Mouse (Mus musculus): ENCODE measurements around the gene Srd5a1. TPM values are rescaled to one million over a fixed set of nuclear protein-coding genes. Genes with fewer than 3 reads are reported as not detected.
A peak's percentile ranks its signal among the peaks of the same experiment; 100 is the strongest.

Srd5a1 gene
- total and polyA plus RNA-seq, 3 experiments, result 7.7 to 10.5 TPM; not detected in 1

- Histone ChIP-seq H3K27ac (ENCODE audit: control insufficient read depth, low read depth, low read length) (no peak overlapping the region), H3K79me2 (ENCODE audit: control insufficient read depth, insufficient read depth, low read length, poor library complexity) (peaks cover 2% of the 10 kb centered on the region; the same call in 1 of the 2 replicates), H3K9ac (ENCODE audit: control insufficient read depth, low read depth, low read length, poor library complexity, severe bottlenecking) (no peak overlapping the region), H3K9me3 (replicated peaks; ENCODE audit: insufficient read depth, low read length) (no peaks in the 10 kb centered on the region), H3K4me3 (ENCODE audit: control insufficient read depth in 1 of 2, insufficient read depth in 1 of 2, low read depth in 2 of 2, low read length in 2 of 2) (no peak overlapping the region), H3K4me1 (ENCODE audit: control insufficient read depth in 1 of 2, insufficient read depth in 2 of 2, low read length in 2 of 2) (peaks cover 0 to 4% of the 10 kb centered on the region in 2 experiments; a peak in 1 of 4 replicates), H3K27me3 (ENCODE audit: control insufficient read depth in 1 of 2, insufficient read depth in 2 of 2, low read length in 2 of 2) (no peaks in the 10 kb centered on the region), H3K36me3 (ENCODE audit: control insufficient read depth in 1 of 2, insufficient read depth in 2 of 2, low read length in 2 of 2) (peaks cover 2% of the 10 kb centered on the region in 2 experiments)
- TF ChIP-seq CTCF (IDR thresholded peaks at IDR 0.05 in 2 of 3, conservative IDR thresholded peaks at IDR 0.05 in 1 of 3; ENCODE audit: control insufficient read depth in 1 of 3, insufficient read depth in 1 of 3, low read depth in 2 of 3, low read length in 3 of 3, poor library complexity in 1 of 3, severe bottlenecking in 1 of 3) (no peak), POLR2A (IDR thresholded peaks at IDR 0.05; ENCODE audit: control insufficient read depth in 1 of 2, insufficient read depth in 1 of 2, low read depth in 1 of 2, low read length in 2 of 2, poor library complexity in 1 of 2) (0 out of 4 replicates have a peak, but pooled peaks of 1 of the 2 experiments have one; percentile 31), ZMIZ1 (IDR thresholded peaks at IDR 0.05; ENCODE audit: low read depth, low read length) (no peak)
- DNase-seq (ENCODE audit: low read depth, low spot score), result no peak
Measured at GRCm38 (mm10) chr13:69639251-69639650, 28.0 kb upstream of the Srd5a1 start.

GRCm38 (mm10) chr13:69638108-69638626 lies 26.9 kb upstream of the Srd5a1 start:
- peaks cover 4 to 13% of the 10 kb centered on the region in 2 experiments for H3K36me3 ChIP-seq (ENCODE audit: control insufficient read depth in 1 of 2, insufficient read depth in 2 of 2, low read length in 2 of 2)
- TF ChIP-seq ZMIZ1 (IDR thresholded peaks at IDR 0.05; ENCODE audit: low read depth, low read length) (no peak), EP300 (IDR thresholded peaks at IDR 0.05; ENCODE audit: low read depth in 1 of 2, low read length in 2 of 2) (no peak), KAT2A (conservative IDR thresholded peaks at IDR 0.05; ENCODE audit: low read depth, low read length) (no peak), MXI1 (IDR thresholded peaks at IDR 0.05; ENCODE audit: low read depth, low read length) (no peak), NELFE (IDR thresholded peaks at IDR 0.05; ENCODE audit: low read depth, low read length) (no peak), MEF2A (IDR thresholded peaks at IDR 0.05; ENCODE audit: extremely low read depth, insufficient replicate concordance, low read depth, low read length, poor library complexity, severe bottlenecking) (no peak), GABPA (IDR thresholded peaks at IDR 0.05; ENCODE audit: low read depth, low read length) (no peak), MYB (IDR thresholded peaks at IDR 0.05; ENCODE audit: low read depth, low read length) (no peak), ELF1 (IDR thresholded peaks at IDR 0.05; ENCODE audit: low read depth, low read length) (no peak), CTCF (IDR thresholded peaks at IDR 0.05 in 2 of 3, conservative IDR thresholded peaks at IDR 0.05 in 1 of 3; ENCODE audit: control insufficient read depth in 1 of 3, insufficient read depth in 1 of 3, low read depth in 2 of 3, low read length in 3 of 3, poor library complexity in 1 of 3, severe bottlenecking in 1 of 3) (no peak)
- no peak overlapping the region for H3K9ac ChIP-seq (ENCODE audit: control insufficient read depth, low read depth, low read length, poor library complexity, severe bottlenecking)
- no peaks in the 10 kb centered on the region for H3K27me3 ChIP-seq (ENCODE audit: control insufficient read depth in 1 of 2, insufficient read depth in 2 of 2, low read length in 2 of 2)
- no peaks in the 10 kb centered on the region for H3K9me3 ChIP-seq (replicated peaks; ENCODE audit: insufficient read depth, low read length)
- H3K79me2 ChIP-seq (ENCODE audit: control insufficient read depth, insufficient read depth, low read length, poor library complexity), result peaks cover 2% of the 10 kb centered on the region; the same call in 1 of the 2 replicates
- no peak overlapping the region for H3K4me3 ChIP-seq (ENCODE audit: control insufficient read depth in 1 of 2, insufficient read depth in 1 of 2, low read depth in 2 of 2, low read length in 2 of 2)
- no peak overlapping the region for H3K27ac ChIP-seq (ENCODE audit: control insufficient read depth, low read depth, low read length)
- peaks cover 0 to 15% of the 10 kb centered on the region in 2 experiments for H3K4me1 ChIP-seq (ENCODE audit: control insufficient read depth in 1 of 2, insufficient read depth in 2 of 2, low read length in 2 of 2)
- DNase-seq (ENCODE audit: low read depth, low spot score), result no peak

- no peak for DNase-seq (ENCODE audit: low read depth, low spot score)
- H3K4me1 ChIP-seq (ENCODE audit: control insufficient read depth in 1 of 2, insufficient read depth in 2 of 2, low read length in 2 of 2), result peaks cover 0 to 17% of the 10 kb centered on the region in 2 experiments
- H3K36me3 ChIP-seq (ENCODE audit: control insufficient read depth in 1 of 2, insufficient read depth in 2 of 2, low read length in 2 of 2), result peaks cover 4 to 16% of the 10 kb centered on the region in 2 experiments
- H3K79me2 ChIP-seq (ENCODE audit: control insufficient read depth, insufficient read depth, low read length, poor library complexity), result peaks cover 3% of the 10 kb centered on the region; the same call in 1 of the 2 replicates
- H3K9ac ChIP-seq (ENCODE audit: control insufficient read depth, low read depth, low read length, poor library complexity, severe bottlenecking), result no peak overlapping the region
- no peaks in the 10 kb centered on the region for H3K27me3 ChIP-seq (ENCODE audit: control insufficient read depth in 1 of 2, insufficient read depth in 2 of 2, low read length in 2 of 2)
- no peak overlapping the region for H3K4me3 ChIP-seq (ENCODE audit: control insufficient read depth in 1 of 2, insufficient read depth in 1 of 2, low read depth in 2 of 2, low read length in 2 of 2)
- H3K27ac ChIP-seq (ENCODE audit: control insufficient read depth, low read depth, low read length), result no peak overlapping the region
- TF ChIP-seq CHD1 (IDR thresholded peaks at IDR 0.05; ENCODE audit: low read depth, low read length) (no peak), POLR2A (IDR thresholded peaks at IDR 0.05; ENCODE audit: control insufficient read depth in 1 of 2, insufficient read depth in 1 of 2, low read depth in 1 of 2, low read length in 2 of 2, poor library complexity in 1 of 2) (0 out of 4 replicates have a peak, but pooled peaks of 1 of the 2 experiments have one; percentile 37)
- H3K9me3 ChIP-seq (replicated peaks; ENCODE audit: insufficient read depth, low read length), result no peaks in the 10 kb centered on the region
Measured at GRCm38 (mm10) chr13:69637657-69638056, 26.4 kb upstream of the Srd5a1 start.
